Mouse (Mus musculus) testis, postnatal 14 days (tissue): Measurements from ENCODE around the gene Nfia.

Experiments used
- DNase-seq: peaks from one replicate; pipeline ENCODE4 v3.0.0; 2021; ENCODE audit warnings: low spot score

The Nfia gene

DNA sequence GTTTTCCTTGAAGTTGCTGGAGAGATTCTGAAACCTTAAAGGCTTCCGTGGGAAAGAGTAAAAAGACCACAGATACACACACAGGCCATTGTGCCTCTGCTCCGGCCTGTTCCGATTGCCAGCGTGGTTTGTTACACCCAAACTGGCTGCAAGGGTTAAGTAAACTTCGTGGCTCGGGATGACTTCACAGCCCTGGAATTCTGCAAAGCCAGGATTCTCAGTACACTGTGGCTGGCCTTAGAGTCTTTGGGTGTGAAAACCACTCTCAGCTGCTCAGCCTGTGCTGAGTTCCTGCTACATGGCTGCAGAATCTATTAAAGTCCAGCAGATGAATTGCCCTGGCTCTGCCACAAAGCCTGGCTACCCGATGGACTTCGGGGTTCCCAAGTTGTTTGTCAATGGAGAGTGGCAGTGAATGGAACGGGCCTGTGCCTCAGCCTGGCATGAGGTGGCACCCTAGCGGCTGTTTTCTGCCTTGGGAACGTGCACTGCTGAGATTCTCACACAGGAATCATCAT lies 231.6 kb downstream of the Nfia start:
- DNase-seq, result peak; percentile 37

DNA sequence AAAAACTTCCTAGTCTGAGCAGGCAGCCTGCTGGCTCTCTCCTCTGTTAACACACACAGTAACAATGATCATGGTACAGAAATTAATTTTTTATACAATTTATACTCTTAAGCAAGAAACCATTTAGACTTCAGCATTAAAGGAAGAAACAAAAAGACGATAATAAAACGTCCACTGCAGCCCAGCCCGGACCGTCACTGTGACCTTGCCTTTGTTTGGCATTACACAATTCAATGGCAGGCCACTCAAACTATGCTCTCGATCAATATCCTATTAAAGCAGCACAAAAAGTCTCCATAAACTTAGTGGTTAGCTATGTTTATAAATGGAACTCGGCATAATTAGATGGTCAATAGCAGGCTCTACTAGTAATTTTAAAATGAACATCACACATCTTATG lies 232.5 kb downstream of the Nfia start:
- no peak for DNase-seq

DNA sequence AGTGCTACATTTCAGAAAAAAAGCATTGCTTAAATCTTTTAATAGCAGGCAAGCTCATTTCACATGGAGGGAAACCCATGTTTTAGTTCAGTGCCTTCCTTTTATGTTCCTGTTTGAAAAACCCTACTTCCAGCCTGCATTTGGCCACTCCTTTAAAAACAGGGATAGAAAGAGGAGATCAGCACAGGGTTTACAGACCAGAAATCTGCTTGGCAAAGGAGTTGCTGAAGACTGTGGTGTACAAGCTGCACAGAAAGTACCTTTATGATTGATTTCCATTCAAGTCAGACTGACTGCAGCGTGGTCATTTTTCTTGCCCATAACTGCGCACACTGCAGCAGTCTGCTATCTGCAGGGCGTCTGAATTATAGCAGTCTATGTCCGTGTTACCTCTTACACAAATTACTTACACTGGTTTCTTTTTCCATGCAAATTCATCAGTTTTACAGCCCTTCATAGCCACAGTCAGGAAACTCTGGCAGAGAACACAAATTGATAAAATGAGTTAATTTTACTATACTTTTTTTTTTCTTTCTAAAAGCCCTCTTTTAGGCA lies 236.4 kb downstream of the Nfia start:
- DNase-seq, result no peak

DNA sequence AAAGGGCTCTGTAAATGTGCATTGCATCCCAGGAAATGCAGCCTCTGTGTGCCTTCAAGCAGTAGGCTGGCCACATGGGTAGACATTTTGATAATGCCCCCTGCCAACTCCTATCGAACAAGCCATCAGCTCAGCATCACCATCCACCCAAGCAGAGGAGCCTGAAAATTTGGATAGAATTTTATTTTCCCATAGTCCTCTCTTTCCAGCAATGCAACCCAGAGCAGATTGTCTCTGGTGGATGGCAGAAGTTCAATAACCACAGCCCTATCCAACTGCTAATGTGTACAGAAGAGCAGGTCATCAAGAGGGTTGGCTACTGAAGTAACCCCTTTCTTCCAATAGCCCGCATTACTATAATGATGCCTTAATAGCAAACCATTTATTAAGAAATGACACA lies 237.4 kb downstream of the Nfia start:
- DNase-seq, result no peak

DNA sequence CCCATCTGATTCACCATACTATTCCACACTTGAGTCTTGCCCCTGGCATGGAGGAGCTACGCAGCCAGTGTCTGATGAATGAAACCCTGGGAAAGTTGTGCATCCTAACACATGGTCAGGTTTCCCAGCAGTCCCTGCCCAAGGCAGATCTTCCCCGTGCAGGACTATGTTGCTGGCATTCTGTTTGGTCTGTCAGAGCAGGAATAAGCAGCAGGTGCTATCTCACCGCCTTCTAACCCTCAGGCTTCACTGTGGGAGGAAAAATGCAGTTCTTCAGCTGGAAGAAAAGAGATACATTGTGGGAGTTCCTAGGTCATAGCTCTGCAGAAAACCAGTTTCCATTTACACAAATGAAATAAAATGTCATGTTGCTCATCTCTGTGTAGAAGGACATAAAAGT lies 247.3 kb downstream of the Nfia start:
- DNase-seq, result no peak

DNA sequence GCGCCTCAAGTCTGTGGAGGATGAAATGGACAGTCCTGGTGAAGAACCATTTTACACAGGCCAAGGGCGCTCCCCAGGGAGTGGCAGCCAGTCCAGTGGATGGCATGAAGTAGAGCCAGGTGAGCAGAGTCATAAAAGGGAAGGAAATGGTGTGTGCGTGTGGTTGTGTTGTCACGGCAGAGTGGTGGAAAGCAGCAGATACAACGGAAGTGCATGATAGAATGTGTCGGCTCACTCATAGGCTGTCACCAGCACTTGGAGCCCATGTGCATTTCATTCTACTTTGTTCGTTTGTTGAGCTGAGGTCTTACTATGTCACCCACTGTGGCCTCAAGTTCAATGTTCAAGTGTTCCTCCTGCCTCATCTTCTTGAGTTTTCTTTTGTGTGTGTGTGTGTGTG lies 248.3 kb downstream of the Nfia start:
- DNase-seq, result no peak

DNA sequence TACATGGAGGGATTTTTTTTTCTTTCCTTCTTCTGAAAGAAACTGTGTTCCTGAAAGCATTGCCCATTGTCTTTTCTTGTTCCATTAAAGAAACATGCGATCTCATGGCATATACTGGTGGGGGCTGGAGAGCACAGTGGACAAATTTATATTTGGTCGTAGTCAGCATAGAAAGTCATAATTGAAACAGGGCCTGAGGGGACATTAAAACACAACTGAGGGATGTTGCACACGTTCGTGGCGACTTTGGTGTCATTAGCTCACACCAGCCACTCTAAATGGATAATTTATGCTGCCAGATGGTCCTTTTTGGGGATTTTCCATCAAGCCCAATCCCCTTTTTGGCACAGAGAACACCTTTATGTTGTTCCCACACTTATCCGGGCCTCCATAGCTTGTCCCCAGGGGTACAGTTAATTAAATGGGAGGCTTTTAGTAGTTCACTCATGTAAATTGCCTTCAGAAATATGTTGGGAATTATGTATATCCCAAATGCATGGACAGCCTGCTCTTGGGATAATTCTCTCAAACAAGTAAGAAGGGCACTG lies 250.8 kb downstream of the Nfia start:
- no peak for DNase-seq

DNA sequence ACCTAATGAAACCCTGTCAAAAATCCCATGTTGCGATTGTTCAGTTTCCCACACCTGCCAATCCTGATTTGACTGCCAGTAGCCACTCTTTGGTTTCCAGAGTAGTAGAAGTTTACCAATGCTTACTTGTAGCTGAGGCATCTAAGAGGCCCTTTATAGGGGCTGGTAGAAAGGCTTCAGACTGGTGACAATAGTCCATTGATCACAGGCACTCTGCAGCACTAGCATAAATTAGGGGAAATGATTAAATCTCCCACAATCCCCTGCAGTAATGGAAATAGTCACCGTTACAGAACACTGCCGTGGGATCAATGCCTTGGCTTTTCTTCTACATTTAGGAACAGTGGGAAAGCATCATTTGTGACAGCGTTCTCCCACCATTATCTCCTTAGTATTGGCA lies 254.9 kb downstream of the Nfia start:
- DNase-seq, result no peak

DNA sequence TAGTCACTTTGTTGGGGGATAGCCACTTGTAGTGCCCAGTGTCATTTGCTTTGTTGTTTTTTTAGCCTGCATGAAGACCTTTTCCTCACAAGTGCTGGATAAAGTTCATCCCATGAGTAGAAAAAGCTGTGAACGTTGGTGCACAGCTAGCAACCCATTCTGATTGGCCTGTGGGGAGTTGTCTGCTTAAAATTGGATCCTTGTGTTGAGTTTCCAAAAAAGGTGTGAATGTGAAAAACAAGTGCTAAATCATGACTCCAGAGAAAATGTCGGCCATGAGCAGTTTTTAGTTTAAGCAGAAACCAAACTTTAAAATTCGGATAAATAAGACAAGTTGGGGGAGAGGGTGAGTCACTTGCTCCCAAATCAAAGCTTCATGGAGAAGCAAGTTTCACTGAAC lies 259.3 kb downstream of the Nfia start:
- no peak for DNase-seq

DNA sequence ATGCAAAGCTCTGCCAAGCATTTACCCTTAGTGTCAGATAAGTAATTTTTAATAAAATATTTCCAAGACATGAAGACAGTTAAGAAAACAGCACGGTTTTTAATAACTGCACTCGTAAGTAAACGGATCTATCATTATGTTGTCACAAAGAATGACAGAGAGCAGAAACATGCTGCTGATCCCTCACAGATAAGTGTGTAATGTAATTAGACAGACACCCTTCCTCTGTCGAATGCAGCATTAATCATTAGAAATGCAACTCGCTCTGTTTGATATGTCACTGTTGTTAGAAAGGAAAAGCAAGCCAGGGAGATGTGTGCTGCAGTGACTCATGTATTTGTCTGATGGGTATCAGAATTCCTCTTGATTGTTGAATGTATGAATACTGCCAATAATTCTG lies 259.8 kb downstream of the Nfia start:
- no peak for DNase-seq

DNA sequence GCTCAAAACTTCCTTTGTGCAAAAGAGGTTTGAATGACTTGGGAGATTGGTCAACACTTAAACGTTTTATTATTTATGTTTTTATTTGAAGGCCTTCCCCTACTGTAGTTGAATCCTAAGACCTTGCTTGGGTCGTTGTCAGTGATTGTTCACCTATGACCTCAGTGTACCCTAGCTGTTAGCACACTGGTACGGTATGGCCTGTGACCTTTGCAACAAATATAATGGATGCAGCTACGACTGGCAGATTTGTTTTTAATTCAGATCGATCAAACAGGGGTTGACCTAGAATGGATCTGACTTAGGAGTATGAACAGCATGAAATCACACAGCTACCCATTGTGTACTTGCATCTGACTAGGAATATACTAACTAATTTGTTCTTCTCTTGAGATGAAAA lies 266.6 kb downstream of the Nfia start:
- no peak for DNase-seq

DNA sequence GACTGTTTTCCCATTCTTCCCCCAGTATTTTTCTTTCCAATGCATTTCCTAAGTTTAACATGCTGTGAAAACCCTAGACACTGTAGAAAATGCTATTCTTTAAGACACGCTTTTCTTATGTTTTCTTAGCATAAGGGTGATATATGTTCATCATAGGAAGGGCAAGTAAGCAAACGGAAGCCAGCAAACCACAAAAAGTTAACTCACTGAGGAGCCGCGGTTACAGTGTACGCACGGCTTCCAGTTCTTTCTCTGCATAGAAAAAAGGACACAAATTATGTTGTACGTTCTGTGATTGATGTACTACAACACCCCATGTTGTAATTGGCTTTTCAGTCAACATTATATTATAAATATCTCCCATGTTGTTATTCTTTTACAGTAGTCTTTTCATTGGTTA lies 267.6 kb downstream of the Nfia start:
- DNase-seq, result no peak

DNA sequence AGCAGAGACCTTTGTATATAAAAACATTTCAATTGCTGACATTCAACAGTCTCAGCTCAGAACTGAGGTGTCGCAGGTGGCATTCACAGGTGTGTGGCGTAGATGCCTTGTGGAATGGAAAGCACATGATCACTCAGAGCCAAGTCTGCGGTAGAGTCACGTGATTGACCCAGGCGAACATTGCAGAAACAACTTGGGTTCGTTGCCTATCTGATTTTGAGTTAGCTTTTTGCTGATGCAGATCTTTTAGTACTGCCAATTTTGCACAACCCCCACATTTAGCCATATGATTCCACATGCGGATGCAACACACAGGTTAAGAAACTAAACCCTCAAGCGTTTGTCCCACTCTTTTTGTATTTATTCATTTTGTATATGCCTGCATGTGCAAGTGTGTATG lies 272.1 kb downstream of the Nfia start:
- no peak for DNase-seq

DNA sequence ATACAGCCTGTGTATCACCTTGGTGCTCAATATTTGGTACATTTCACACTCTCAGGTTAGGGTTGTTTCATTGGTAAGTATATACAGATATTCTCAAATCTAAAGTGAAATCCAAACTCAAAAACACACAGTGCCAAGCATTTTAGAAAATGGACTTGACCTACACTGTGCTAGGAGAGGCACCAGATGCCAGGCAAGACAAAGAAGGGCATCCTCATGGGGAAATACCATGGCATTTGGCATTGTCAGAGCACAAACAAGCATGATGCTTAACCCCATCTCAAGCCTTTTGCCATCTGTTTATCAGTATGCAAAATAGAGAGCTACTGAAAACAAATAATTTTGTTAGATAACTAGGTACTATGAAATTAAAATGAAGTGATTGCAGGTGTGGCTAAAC lies 274.8 kb downstream of the Nfia start:
- no peak for DNase-seq

DNA sequence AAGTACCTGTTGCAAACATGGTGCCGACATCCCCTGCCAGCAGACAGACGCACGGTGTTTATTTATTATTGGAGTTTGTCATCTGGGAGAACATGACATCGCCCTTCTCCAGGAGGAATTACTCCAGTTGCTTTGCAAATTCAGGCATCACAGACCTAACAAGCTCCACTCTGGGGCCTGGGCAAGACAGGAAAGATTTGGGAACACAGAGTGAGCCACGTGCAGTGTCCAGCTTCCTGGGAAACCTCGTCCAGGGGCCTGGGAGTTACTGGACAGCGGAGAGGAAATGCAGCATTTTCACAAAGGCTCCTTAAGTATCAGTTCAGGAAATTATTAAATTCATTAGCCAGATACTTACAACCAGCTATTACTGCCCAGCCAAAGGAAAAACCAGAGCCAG lies 277.1 kb downstream of the Nfia start:
- DNase-seq, result no peak

DNA sequence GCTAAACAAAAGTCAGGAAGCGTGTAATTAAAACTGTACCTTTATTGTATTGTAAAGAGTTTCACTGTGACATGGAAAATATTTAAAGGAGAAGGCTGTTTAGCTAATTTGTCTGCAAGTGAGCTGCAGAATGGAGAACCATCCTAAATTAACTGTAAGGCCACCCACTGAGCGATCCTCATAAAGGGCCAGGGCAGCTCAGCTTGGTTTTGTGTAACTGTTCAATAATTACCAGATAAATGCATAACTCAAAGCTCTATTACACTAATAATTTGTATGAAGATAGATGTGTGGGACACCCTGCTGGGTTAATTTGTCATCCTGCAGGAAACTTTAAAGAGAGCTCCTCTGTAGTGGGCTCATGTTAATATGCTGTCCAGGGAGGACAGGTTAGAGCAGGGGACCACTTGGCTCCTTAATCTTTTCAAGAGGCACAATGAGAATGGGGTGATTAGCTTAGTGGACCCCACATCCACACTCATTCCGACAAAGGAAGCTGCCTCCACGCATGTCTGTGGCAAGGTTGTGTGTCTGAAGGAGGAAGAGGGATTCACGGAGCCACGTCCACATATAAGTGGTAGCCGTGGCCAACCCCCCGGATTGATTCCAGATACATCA lies 277.6 kb downstream of the Nfia start:
- DNase-seq, result no peak

DNA sequence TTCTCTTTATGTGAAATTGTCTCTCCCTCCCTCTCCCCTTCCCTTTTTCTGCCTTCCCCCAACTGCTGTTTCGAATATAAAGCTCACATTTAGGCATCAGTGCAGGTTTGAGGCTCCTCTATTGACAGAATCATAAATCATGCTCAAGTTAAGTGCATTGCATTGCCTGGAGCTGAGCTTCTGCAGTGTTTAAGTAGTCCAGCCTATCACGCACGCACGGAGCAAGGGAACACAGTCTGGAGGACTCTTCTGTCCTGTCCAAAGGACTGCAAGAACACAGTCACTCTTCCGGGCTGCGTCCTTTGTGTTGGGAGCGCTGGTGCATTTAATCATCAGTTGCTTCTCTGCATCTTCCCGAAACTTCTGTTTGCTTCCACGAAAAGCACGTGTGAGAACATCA lies 278.2 kb downstream of the Nfia start:
- no peak for DNase-seq

DNA sequence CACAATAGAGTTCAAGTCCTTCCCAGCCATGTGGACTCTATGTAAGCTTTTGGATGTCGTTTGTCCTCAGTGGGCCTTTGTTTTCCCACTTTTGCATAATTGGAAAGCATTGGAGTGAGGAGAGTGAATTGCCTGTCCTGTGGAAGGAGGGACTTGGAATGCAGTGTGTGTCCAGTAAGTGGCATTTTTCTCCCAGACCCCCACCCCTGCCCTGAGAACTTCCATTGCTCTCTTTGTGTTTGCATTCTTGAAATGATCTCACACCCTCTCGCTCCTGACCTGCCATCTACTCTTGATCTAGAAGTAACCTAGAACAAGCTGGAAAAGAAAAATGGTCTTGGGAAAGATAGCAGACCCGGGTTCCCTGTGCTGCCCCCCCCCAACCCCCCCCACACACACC lies 278.8 kb downstream of the Nfia start:
- no peak for DNase-seq

DNA sequence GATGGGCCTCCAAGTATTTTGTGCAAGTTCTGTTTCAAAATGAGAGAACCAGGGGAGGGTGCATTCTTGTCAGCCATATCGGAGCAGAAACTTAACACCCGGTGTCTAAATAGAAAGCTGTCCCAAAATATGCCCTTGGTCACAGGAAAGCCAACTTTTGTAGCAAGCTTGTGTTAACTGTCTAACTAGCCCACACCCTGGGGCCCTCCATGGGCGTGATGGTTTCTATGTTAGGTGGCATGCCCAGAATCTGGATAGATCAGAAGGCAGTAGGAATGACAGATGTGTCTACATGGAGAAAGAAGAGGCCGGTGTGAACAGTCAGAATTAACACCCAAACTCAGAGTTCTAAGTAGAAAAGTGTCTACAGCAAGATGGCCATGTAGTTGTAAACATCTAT lies 282.5 kb downstream of the Nfia start:
- no peak for DNase-seq

DNA sequence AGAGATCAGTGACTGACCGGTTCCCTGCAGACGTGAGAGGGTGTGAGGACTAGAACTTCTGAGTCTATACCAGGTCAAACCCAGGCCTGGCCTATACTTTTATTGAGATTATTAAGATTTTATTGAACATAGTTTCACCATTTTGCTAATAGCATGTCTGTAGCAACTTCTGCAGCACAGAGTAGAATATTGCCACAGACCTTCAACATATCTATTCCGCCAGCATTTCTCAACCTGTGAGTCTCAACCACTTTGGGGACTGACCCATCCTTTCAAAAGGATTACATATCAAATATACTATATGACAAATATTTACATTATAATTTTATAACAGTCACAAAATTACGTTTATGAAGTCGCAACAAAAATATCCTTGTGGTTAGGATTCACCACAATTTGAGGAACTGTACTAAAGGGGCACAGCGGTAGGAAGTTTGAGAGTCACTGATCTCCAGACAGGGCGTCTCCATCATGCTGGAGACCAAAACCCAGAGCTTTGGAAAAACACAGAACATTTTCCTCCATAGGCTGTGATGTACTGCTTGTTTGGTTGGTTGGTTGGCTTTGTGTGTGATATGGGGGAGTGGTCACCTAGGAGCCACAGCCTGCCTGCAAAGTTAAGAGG lies 284.0 kb downstream of the Nfia start:
- no peak for DNase-seq

DNA sequence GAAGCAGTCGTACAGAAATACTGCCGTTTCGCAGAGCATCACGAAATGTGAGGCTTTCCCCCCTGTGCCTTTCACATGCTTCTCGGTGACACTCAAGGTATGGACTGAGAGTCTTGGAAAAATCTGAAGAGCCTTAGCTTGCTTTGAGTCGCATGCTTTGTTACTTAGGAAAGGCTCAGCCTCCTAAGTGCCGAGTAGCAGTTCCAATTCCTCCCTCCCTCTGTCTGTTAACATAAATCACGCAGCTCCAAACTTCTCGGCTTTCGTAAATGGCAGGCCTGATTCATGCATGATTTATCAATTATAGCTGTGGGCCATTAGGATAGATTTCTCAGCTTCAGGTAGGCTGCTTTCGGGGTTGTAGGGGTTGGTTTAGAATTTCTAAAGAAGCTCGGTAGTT lies 284.7 kb downstream of the Nfia start:
- DNase-seq, result no peak

DNA sequence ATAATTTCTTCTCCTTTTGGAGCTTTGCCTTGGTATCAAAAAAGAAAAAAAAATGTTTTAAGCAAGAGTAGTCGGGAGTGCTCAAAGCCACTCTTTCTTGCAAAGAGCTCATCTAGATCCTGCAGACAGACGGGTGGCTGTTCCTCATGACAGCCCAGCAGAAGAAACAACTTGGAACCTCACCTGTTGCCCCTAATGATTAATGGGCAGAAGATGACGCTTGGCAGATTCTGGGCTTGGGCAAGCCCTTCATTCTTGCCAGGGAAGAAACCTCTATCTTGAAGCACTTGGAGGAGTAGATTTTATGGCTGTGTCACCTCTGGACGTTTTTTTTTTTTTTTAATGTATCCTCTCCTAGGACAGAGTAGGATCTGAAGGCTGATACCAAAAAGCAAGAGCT lies 285.2 kb downstream of the Nfia start:
- DNase-seq, result no peak

DNA sequence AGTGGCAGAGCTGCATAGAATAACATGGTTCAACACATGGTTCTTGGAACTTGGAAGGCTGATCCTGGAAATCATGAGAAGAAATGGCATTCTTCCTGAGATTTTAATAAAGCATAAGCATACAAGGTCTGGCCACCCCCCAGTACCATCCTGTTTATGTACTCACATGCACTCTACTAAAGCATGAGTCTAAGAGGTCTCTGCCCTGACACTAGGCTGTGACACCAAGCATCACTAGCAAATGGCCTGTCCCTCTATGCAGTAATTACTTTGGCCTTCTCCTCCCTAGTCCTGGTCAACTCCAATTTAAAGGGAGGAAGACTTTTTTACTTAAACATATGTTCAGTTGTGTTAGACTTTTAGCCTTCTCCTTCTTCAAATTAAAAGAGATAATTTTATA lies 285.6 kb downstream of the Nfia start:
- DNase-seq, result no peak

DNA sequence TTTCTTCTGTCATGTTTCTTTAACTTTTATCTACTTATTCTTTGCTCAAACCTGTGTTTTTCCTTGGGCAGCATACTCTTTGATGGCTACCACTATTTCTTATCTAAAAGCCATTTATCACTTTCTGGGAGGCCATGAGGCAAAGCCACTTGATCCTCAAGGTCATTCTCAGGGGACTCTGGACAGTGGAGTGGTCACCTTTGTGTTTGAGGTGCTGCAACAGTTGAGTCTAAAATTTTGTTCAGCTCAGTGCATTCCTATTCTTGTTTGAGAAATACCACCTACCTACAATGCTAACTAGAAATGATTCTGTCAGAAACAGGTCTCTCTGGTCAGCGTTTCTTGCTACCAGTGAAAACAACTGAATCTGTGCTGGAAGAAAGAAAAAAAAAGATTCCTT lies 288.1 kb downstream of the Nfia start:
- no peak for DNase-seq
